Mouse (Mus musculus) brain, embryonic 14.5 days (tissue): Measurements from ENCODE around the gene Trex1.

Experiments used
- CTCF ChIP-seq: fragments of 200-500 bp; IDR thresholded peaks from 2 replicates; pipeline ENCODE4 v1.5.1; 2012; ENCODE audit warnings: inconsistent platforms, mild to moderate bottlenecking, moderate library complexity, borderline replicate concordance; ENCODE audit not compliant: insufficient read depth, insufficient read length; ENCODE audit errors: extremely low read depth
- POLR2A ChIP-seq: fragments of 200-500 bp; IDR thresholded peaks from 2 replicates; pipeline ENCODE4 v1.6.1; 2012; ENCODE audit warnings: mild to moderate bottlenecking, inconsistent platforms, borderline replicate concordance; ENCODE audit not compliant: poor library complexity, insufficient read depth, insufficient read length, severe bottlenecking; ENCODE audit errors: extremely low read depth

DNA sequence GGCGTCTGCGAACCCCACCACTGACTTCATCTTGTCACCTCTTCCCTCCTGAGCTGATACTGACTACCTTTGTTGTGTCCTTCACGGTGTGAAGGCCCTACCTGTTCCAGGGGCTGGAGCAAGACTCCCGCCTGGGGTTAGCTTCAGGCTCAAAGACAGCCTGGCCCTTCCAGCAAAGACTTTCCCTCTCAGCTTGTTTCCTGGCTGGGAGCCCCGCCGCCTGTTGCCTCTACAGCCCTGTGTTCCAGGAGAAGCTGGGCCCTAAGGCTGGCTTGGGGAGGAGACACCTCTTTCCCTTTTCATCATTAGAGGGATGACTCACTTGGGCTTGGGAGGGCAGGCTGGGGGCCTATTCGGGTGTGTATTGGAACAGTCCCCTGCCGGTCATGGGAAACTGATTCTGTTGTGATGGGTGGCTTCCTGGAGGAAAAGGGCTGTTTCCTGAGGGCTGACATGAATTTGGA, 20.6 kb downstream of the Trex1 start:
- TF ChIP-seq POLR2A: no peak
- TF ChIP-seq CTCF: no peak
